Mouse (Mus musculus): Measurements from ENCODE around the gene Aacs. TPM values are rescaled to one million over a fixed set of nuclear protein-coding genes. Genes with fewer than 3 reads are reported as not detected.

The Aacs gene
- polyA plus RNA-seq, 1 experiment = 37.6 TPM

DNA sequence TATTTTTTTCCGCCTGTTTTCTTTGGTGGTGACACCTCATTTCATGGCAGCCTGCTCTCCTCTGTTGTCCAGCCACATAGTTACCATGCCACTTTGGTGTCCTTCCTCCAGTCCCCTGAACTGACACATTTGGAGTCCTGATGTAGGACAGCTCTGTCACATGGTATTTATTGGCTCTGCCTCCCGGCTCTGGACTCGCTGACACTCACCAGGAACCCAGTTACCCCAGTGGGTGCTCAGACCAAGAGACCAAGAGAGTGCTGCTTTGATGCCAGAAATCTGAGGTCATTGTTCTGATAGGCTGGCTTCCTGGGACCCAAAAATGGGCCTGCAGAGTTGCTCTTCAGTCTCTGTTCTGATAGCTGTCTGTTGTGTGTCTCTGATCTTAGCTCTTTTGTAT lies 27.6 kb upstream of the Aacs start:
- 74% methylated on average over 3 of the region's 3 CpGs for WGBS
- Histone ChIP-seq H3K36me3 (ENCODE audit: control insufficient read depth, insufficient read depth, low read length) (peaks cover 5% of the 10 kb centered on the region; the same call in 1 of the 2 replicates), H3K4me3 (ENCODE audit: low read depth, low read length) (no peak overlapping the region), H3K27me3 (ENCODE audit: control insufficient read depth, insufficient read depth, low read length) (no peaks in the 10 kb centered on the region), H3K27ac (ENCODE audit: insufficient read depth, low read depth, low read length) (no peak overlapping the region), H3K4me1 (ENCODE audit: control insufficient read depth, insufficient read depth, insufficient read length, low read length) (peaks cover 2% of the 10 kb centered on the region; the same call in 1 of the 2 replicates)
- TF ChIP-seq CTCF (IDR thresholded peaks at IDR 0.05; ENCODE audit: extremely low read depth, insufficient read length, insufficient replicate concordance, low read depth, low read length) (no peak), POLR2A (IDR thresholded peaks at IDR 0.05; ENCODE audit: low read depth, low read length) (no peak)

DNA sequence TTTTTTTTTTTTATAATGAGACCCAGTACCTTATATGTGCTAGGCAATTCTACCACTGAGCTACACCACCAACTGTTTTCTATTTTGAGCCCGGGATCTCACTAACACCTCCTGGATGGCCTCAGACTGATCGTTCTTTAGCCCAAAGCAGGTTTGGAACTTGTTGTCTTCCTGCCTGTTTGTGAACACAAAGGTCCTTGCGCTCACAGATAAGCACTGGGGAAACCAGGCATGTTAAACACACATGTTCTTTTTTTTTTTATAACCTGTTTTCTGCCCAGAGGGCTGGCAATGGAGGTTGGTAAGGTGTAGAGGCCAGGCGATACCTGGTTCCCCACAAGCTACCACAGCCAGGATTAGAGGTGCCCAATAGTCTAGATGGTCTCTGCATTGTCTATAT lies 27.0 kb upstream of the Aacs start:
- Histone ChIP-seq H3K36me3 (ENCODE audit: control insufficient read depth, insufficient read depth, low read length) (peaks cover 6% of the 10 kb centered on the region), H3K27me3 (ENCODE audit: control insufficient read depth, insufficient read depth, low read length) (no peaks in the 10 kb centered on the region), H3K4me1 (ENCODE audit: control insufficient read depth, insufficient read depth, insufficient read length, low read length) (peaks cover under 1% of the 10 kb centered on the region; the same call in 1 of the 2 replicates), H3K27ac (ENCODE audit: insufficient read depth, low read depth, low read length) (no peak overlapping the region), H3K4me3 (ENCODE audit: low read depth, low read length) (no peak overlapping the region)
- 80% methylated on average over 4 of the region's 4 CpGs for WGBS
- TF ChIP-seq CTCF (IDR thresholded peaks at IDR 0.05; ENCODE audit: extremely low read depth, insufficient read length, insufficient replicate concordance, low read depth, low read length) (no peak), POLR2A (IDR thresholded peaks at IDR 0.05; ENCODE audit: low read depth, low read length) (no peak)

DNA sequence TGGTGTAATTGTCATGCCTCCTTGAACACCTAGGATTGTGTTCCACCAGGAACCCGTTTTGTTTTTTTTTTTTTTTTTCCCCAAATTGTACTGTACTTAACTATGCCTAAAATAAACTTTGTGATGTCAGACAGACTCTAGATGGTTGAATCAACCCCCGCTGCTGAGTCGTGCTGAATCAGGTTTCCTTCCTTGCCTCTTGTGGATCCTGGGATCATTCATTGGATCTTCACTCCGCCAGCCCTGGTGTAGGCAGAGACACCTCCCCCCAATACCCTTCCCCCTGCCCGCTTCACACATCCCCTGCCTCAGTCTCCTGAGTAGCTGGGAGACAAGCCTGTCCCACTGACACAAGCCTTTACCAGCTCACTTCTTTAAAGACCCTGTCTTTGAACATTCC lies 26.3 kb upstream of the Aacs start:
- H3K27me3 ChIP-seq (ENCODE audit: control insufficient read depth, insufficient read depth, low read length) = no peaks in the 10 kb centered on the region
- no peak for TF ChIP-seq POLR2A (IDR thresholded peaks at IDR 0.05; ENCODE audit: low read depth, low read length)
- no peak for TF ChIP-seq CTCF (IDR thresholded peaks at IDR 0.05; ENCODE audit: extremely low read depth, insufficient read length, insufficient replicate concordance, low read depth, low read length)
- H3K27ac ChIP-seq (ENCODE audit: insufficient read depth, low read depth, low read length) = no peak overlapping the region
- H3K4me3 ChIP-seq (ENCODE audit: low read depth, low read length) = no peak overlapping the region
- 77% methylated on average over 5 of the region's 5 CpGs for WGBS
- H3K36me3 ChIP-seq (ENCODE audit: control insufficient read depth, insufficient read depth, low read length) = peaks cover 9% of the 10 kb centered on the region
- no peaks in the 10 kb centered on the region for H3K4me1 ChIP-seq (ENCODE audit: control insufficient read depth, insufficient read depth, insufficient read length, low read length)

DNA sequence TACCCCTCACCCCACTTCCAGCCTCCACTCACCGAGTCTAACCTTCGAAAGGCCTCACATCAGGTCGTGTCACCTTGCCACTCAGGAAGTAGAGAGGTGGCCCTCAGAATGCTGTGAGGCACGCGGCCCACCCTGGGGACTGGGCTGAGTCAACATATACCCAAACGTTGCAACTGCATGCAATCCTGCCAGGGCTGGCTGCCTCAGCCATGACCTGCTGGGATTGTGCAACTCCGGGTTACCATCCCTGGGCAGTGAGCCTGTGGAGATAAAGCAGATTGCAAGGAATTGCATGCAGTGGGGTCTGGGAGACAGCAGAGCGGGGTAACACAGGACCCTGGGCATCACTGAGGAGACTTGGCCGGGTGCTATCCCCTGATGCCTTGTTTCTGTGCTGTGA lies 23.0 kb upstream of the Aacs start:
- no peaks in the 10 kb centered on the region for H3K27me3 ChIP-seq (ENCODE audit: control insufficient read depth, insufficient read depth, low read length)
- WGBS = 83% methylated on average over 9 of the region's 9 CpGs
- no peak overlapping the region for H3K4me3 ChIP-seq (ENCODE audit: low read depth, low read length)
- TF ChIP-seq POLR2A (IDR thresholded peaks at IDR 0.05; ENCODE audit: low read depth, low read length) = no peak
- TF ChIP-seq CTCF (IDR thresholded peaks at IDR 0.05; ENCODE audit: extremely low read depth, insufficient read length, insufficient replicate concordance, low read depth, low read length) = no peak
- H3K27ac ChIP-seq (ENCODE audit: insufficient read depth, low read depth, low read length) = no peak overlapping the region
- peaks cover 22% of the 10 kb centered on the region for H3K36me3 ChIP-seq (ENCODE audit: control insufficient read depth, insufficient read depth, low read length)
- H3K4me1 ChIP-seq (ENCODE audit: control insufficient read depth, insufficient read depth, insufficient read length, low read length) = 0 out of 2 replicates have a peak, but pooled peaks cover 3% of the 10 kb centered on the region

DNA sequence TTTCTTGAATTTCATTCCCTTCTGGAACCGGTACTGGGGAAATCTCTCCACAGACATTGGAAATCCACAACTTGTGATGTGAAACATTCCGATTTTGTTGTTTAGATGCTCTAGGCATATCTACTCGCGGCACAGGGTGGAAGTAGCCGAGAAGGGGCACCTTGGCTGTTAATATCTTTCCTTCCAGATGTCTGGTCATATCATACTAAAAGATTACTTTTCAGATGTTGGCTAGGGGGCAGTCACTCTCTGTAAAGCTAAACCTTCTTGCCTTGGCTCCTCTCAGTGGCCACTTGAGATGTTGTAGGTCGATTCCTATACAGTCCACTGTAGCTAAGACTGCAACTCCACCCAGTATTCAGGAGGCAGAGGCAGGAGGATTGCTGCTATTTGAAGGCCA lies 19.5 kb upstream of the Aacs start:
- Histone ChIP-seq H3K4me1 (ENCODE audit: control insufficient read depth, insufficient read depth, insufficient read length, low read length) (0 out of 2 replicates have a peak, but pooled peaks cover 3% of the 10 kb centered on the region), H3K36me3 (ENCODE audit: control insufficient read depth, insufficient read depth, low read length) (peaks cover 22% of the 10 kb centered on the region), H3K4me3 (ENCODE audit: low read depth, low read length) (no peak overlapping the region), H3K27ac (ENCODE audit: insufficient read depth, low read depth, low read length) (no peak overlapping the region), H3K27me3 (ENCODE audit: control insufficient read depth, insufficient read depth, low read length) (no peaks in the 10 kb centered on the region)
- no peak for TF ChIP-seq CTCF (IDR thresholded peaks at IDR 0.05; ENCODE audit: extremely low read depth, insufficient read length, insufficient replicate concordance, low read depth, low read length)
- TF ChIP-seq POLR2A (IDR thresholded peaks at IDR 0.05; ENCODE audit: low read depth, low read length) = no peak
- 90% methylated on average over 6 of the region's 6 CpGs for WGBS

DNA sequence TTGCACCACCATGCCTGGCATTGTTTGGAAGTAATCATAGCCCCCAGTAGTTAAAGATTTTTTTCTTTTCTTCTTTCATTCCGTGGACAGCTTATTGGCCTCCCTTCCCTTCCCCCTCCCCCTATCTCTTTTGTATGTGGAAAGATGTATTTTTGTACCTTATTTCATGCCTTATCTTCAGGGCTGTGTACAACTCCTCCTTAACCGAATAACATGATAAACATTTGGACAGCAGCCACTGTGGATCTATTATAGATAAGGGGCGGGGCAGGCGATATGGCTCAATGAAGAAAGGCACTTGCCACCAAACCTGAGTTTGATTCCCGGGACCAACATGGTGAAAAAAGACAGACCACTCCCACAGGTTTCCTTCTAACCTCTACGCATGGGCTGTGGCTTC lies 18.1 kb upstream of the Aacs start:
- H3K4me1 ChIP-seq (ENCODE audit: control insufficient read depth, insufficient read depth, insufficient read length, low read length) = 0 out of 2 replicates have a peak, but pooled peaks cover 3% of the 10 kb centered on the region
- TF ChIP-seq CTCF (IDR thresholded peaks at IDR 0.05; ENCODE audit: extremely low read depth, insufficient read length, insufficient replicate concordance, low read depth, low read length) (no peak), POLR2A (IDR thresholded peaks at IDR 0.05; ENCODE audit: low read depth, low read length) (no peak)
- H3K4me3 ChIP-seq (ENCODE audit: low read depth, low read length) = no peak overlapping the region
- 35% methylated on average over 6 of the region's 6 CpGs for WGBS
- H3K27ac ChIP-seq (ENCODE audit: insufficient read depth, low read depth, low read length) = no peak overlapping the region
- H3K36me3 ChIP-seq (ENCODE audit: control insufficient read depth, insufficient read depth, low read length) = peaks cover 20% of the 10 kb centered on the region
- no peaks in the 10 kb centered on the region for H3K27me3 ChIP-seq (ENCODE audit: control insufficient read depth, insufficient read depth, low read length)

DNA sequence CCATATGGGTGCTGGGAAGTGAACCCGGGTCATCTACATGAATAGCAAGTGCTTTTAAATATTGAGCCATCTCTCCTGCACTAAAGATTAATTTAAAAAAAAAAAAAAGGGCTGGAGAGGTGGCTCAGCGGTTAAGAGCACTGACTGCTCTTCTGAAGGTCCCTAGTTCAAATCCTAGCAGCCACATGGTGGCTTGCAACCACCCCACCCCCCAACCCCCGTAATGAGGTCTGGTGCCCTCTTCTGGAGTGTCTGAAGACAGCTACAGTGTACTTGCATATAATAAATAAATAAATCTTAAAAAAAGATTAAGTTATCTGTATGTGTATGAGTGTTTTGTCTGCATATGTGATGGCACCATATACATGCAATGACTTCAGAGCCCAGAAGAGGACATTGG lies 15.0 kb upstream of the Aacs start:
- no peaks in the 10 kb centered on the region for H3K27me3 ChIP-seq (ENCODE audit: control insufficient read depth, insufficient read depth, low read length)
- WGBS = 63% methylated on average over 3 of the region's 3 CpGs
- no peak overlapping the region for H3K4me3 ChIP-seq (ENCODE audit: low read depth, low read length)
- TF ChIP-seq CTCF (IDR thresholded peaks at IDR 0.05; ENCODE audit: extremely low read depth, insufficient read length, insufficient replicate concordance, low read depth, low read length) (no peak), POLR2A (IDR thresholded peaks at IDR 0.05; ENCODE audit: low read depth, low read length) (no peak)
- H3K27ac ChIP-seq (ENCODE audit: insufficient read depth, low read depth, low read length) = no peak overlapping the region
- peaks cover 6% of the 10 kb centered on the region; the same call in 1 of the 2 replicates for H3K4me1 ChIP-seq (ENCODE audit: control insufficient read depth, insufficient read depth, insufficient read length, low read length)
- peaks cover 5% of the 10 kb centered on the region for H3K36me3 ChIP-seq (ENCODE audit: control insufficient read depth, insufficient read depth, low read length)
